Comparison of ENCODE assay signal across 16 mouse cellular contexts in the genomic region with DNA sequence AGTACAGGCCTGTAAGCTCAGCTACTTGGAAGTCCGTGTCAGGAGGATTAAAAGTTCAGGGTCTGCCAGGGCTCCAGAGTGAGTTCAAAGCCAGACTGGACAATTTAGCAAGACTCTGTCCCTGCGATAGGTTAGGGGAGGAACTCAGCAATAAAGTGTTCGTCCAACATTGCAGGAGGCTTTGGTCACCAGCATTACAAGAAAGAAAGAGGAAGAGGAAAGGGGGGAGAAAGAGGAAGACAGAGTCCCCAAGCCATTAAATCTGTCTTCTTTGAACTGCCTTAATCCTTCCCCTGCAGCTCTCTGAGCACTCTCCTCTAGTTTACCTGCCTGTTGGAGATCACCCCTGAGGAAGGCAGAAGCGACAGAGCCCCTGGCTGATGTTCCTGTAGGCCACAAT.
"Had no signal": no experiment of that assay in that cellular context is flagged by ENCODE, and none has a peak within 500 bp of the region (broad histone marks: within the 10 kb centered on the region; RNA-seq: fewer than 3 reads in every experiment).

No protein-coding gene starts in this region.

- H3K9me3 ChIP-seq: limb, embryonic 15.5 days; stomach, embryonic 15.5 days had no signal

- H3K9ac ChIP-seq: limb, embryonic 15.5 days; liver, embryonic 14.5 days; lung, embryonic 14.5 days; stomach, embryonic 15.5 days had no signal

- DNase-seq: kidney, adult 8-10 months; layer of hippocampus, adult 9-11 months; lung, embryonic 14.5 days; lung, postnatal 10 days; lung, postnatal 4 days; retina, postnatal 1 day; right cerebral cortex, postnatal 4 days; spleen, adult 18-20 months; thymus, adult 2 months; thymus, postnatal 36 days had no signal

- ATAC-seq: inflammation-experienced regulatory T-cells, adult 6 months; intestine, postnatal 0 days had no signal

- H3K4me3 ChIP-seq: limb, embryonic 15.5 days; myocyte; stomach, embryonic 15.5 days had no signal

- H3K4me2 ChIP-seq: limb, embryonic 15.5 days; lung, embryonic 14.5 days; stomach, embryonic 15.5 days had no signal

- H3K27me3 ChIP-seq: stomach, embryonic 15.5 days had no signal

- H3K27ac ChIP-seq: liver, embryonic 14.5 days; stomach, embryonic 15.5 days had no signal

- H3K4me1 ChIP-seq: stomach, embryonic 15.5 days had no signal
